Mouse (Mus musculus): ENCODE measurements at regions not wholly inside any gene's neighbourhood (a gene's known extent, or its start where the extent isn't known, plus 50 kb on each side); places are given as distances from the start of the nearest gene placed in this dataset.

DNA sequence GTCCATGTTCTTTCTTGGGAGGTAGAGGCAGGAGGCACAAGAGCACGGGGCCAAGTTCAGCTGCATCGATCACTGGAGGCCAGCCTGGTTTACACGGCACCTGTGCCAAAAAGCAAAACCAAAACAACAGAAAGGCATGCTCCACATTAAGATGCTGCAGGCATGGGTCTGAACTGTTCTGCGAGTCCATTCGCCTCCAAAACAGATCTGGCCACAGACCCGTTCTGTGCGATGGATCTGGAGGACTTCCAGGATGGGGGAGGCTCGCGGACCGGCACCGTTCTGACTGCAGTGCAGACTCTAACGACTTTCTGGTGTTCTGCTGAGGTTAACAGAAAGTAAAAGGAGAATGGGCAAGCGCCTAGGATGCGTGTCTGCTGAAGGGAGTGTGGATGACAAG, 52.3 kb downstream of the A230072I06Rik start:
- no peaks in the 10 kb centered on the region for H3K27me3 ChIP-seq (replicated peaks; ENCODE audit: control insufficient read depth, insufficient read depth, low read length)
- peaks cover 57% of the 10 kb centered on the region for H3K4me1 ChIP-seq (replicated peaks; ENCODE audit: control insufficient read depth, insufficient read depth, low read length)
- no peak overlapping the region for H3K9ac ChIP-seq (replicated peaks; ENCODE audit: low read depth, low read length)
- no peak overlapping the region for H3K4me2 ChIP-seq (ENCODE audit: low read length)
- ATAC-seq, result no peak
- no peak overlapping the region for H3K27ac ChIP-seq (ENCODE audit: low read length)
- no peaks in the 10 kb centered on the region for H3K36me3 ChIP-seq (ENCODE audit: control insufficient read depth, insufficient read depth)
- H3K9me3 ChIP-seq (ENCODE audit: control insufficient read depth, low read length), result no peaks in the 10 kb centered on the region
- no peak overlapping the region for H3K4me3 ChIP-seq (replicated peaks; ENCODE audit: low read length)
- WGBS, result 31% methylated on average over 14 of the region's 14 CpGs

DNA sequence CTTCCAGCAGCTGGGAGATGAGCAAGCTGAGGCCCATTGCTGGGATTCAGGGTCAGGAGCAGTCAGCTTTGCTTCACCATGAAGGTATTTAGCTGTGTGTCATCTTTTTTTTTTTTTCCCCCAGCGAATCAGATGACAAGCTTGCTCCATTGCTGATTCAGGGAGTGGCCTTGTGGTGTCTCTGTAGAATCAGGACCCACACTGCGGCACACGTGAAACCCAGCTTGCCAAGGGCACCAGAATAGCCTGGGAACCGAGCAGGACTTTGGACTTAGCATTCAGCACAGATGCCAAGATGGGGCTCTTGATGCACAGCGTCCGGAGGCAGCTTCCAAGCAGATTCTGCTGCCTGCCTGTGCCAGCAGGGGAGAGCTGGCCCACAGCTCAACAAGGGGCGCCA, 53.0 kb downstream of the A230072I06Rik start:
- H3K4me3 ChIP-seq (replicated peaks; ENCODE audit: low read length), result no peak overlapping the region
- no peak overlapping the region for H3K4me2 ChIP-seq (ENCODE audit: low read length)
- H3K9ac ChIP-seq (replicated peaks; ENCODE audit: low read depth, low read length), result no peak overlapping the region
- ATAC-seq, result no peak
- H3K27me3 ChIP-seq (replicated peaks; ENCODE audit: control insufficient read depth, insufficient read depth, low read length), result no peaks in the 10 kb centered on the region; the same call in 1 of the 2 replicates
- WGBS, result 70% methylated on average over 7 of the region's 7 CpGs
- no peaks in the 10 kb centered on the region for H3K36me3 ChIP-seq (ENCODE audit: control insufficient read depth, insufficient read depth)
- H3K4me1 ChIP-seq (replicated peaks; ENCODE audit: control insufficient read depth, insufficient read depth, low read length), result peaks cover 55% of the 10 kb centered on the region
- no peaks in the 10 kb centered on the region for H3K9me3 ChIP-seq (ENCODE audit: control insufficient read depth, low read length)
- no peak overlapping the region for H3K27ac ChIP-seq (ENCODE audit: low read length)

GRCm38 (mm10) chr8:12334081-12334480, 55.5 kb downstream of the A230072I06Rik start:
- no peaks in the 10 kb centered on the region for H3K9me3 ChIP-seq (ENCODE audit: control insufficient read depth, low read length)
- H3K4me1 ChIP-seq (replicated peaks; ENCODE audit: control insufficient read depth, insufficient read depth, low read length), result peaks cover 39% of the 10 kb centered on the region
- 39% methylated on average over 5 of the region's 5 CpGs for WGBS
- H3K27me3 ChIP-seq (replicated peaks; ENCODE audit: control insufficient read depth, insufficient read depth, low read length), result no peaks in the 10 kb centered on the region; the same call in 1 of the 2 replicates
- H3K9ac ChIP-seq (replicated peaks; ENCODE audit: low read depth, low read length), result 0 out of 2 replicates have a peak overlapping the region, but pooled peaks have one; percentile 6
- no peak for ATAC-seq
- no peaks in the 10 kb centered on the region for H3K36me3 ChIP-seq (ENCODE audit: control insufficient read depth, insufficient read depth)
- H3K4me2 ChIP-seq (ENCODE audit: low read length), result no peak overlapping the region
- H3K4me3 ChIP-seq (replicated peaks; ENCODE audit: low read length), result no peak overlapping the region
- H3K27ac ChIP-seq (ENCODE audit: low read length), result no peak overlapping the region

DNA sequence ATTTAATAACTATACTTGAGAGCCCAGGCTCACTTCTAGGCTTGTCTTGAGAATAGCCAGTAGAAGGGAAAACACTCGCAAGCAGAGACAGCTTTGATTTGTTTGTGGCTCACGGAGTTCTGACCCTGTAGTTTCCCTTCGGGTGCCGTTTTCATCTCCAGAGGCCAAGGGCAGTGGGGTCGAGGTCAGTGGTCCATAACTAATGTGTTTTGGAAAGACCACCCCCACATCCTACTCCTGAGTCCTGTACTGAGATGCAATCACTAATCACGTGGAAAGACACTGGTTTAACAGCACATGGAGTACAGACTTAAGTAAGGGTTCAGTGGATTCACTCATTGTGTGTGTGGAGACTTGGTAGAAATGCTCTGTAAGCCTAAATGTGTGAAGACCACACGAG, 56.0 kb downstream of the A230072I06Rik start:
- Histone ChIP-seq H3K4me1 (replicated peaks; ENCODE audit: control insufficient read depth, insufficient read depth, low read length) (peaks cover 41% of the 10 kb centered on the region), H3K9me3 (ENCODE audit: control insufficient read depth, low read length) (no peaks in the 10 kb centered on the region), H3K36me3 (ENCODE audit: control insufficient read depth, insufficient read depth) (no peaks in the 10 kb centered on the region), H3K27me3 (replicated peaks; ENCODE audit: control insufficient read depth, insufficient read depth, low read length) (no peaks in the 10 kb centered on the region; the same call in 1 of the 2 replicates), H3K27ac (ENCODE audit: low read length) (no peak overlapping the region), H3K4me3 (replicated peaks; ENCODE audit: low read length) (no peak overlapping the region), H3K9ac (replicated peaks; ENCODE audit: low read depth, low read length) (no peak overlapping the region), H3K4me2 (ENCODE audit: low read length) (no peak overlapping the region)
- 58% methylated on average over 7 of the region's 7 CpGs for whole genome bisulfite sequencing
- ATAC-seq, result no peak

GRCm38 (mm10) chr8:12339149-12339924, 55.8 kb upstream of the Sox1 start:
- H3K9ac ChIP-seq (replicated peaks; ENCODE audit: low read depth, low read length), result no peak overlapping the region
- H3K4me3 ChIP-seq (replicated peaks; ENCODE audit: low read length), result no peak overlapping the region
- no peak overlapping the region for H3K4me2 ChIP-seq (ENCODE audit: low read length)
- H3K27me3 ChIP-seq (replicated peaks; ENCODE audit: control insufficient read depth, insufficient read depth, low read length), result peaks cover 2% of the 10 kb centered on the region; the same call in 1 of the 2 replicates
- peak; percentile 88 for ATAC-seq
- 9% methylated on average over 17 of the region's 17 CpGs for WGBS
- H3K4me1 ChIP-seq (replicated peaks; ENCODE audit: control insufficient read depth, insufficient read depth, low read length), result peaks cover 14% of the 10 kb centered on the region
- no peak overlapping the region for H3K27ac ChIP-seq (ENCODE audit: low read length)
- no peaks in the 10 kb centered on the region for H3K36me3 ChIP-seq (ENCODE audit: control insufficient read depth, insufficient read depth)
- H3K9me3 ChIP-seq (ENCODE audit: control insufficient read depth, low read length), result no peaks in the 10 kb centered on the region

DNA sequence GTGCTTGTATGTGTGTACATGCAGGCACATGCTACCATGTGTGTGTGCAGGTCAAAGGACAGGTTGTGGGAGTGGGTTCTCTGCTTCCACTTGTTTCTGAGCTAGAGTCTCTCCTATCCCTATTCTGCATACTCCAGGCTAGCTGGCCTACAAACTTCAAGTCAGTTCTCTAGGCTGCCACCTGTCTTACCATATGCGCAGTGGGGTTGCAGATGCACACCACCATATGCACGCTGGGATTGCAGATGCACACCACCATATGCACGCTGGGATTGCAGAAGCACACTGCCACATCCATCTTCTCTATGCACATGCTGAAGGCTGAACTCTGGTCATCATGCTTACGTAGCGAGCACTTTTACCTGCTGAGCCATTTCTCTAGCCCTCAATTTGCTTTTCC, 54.1 kb upstream of the Sox1 start:
- Histone ChIP-seq H3K36me3 (ENCODE audit: control insufficient read depth, insufficient read depth) (no peaks in the 10 kb centered on the region), H3K27me3 (replicated peaks; ENCODE audit: control insufficient read depth, insufficient read depth, low read length) (peaks cover 2% of the 10 kb centered on the region; the same call in 1 of the 2 replicates), H3K4me3 (replicated peaks; ENCODE audit: low read length) (no peak overlapping the region), H3K9ac (replicated peaks; ENCODE audit: low read depth, low read length) (no peak overlapping the region), H3K27ac (ENCODE audit: low read length) (no peak overlapping the region), H3K4me2 (ENCODE audit: low read length) (no peak overlapping the region), H3K4me1 (replicated peaks; ENCODE audit: control insufficient read depth, insufficient read depth, low read length) (peaks cover 11% of the 10 kb centered on the region), H3K9me3 (ENCODE audit: control insufficient read depth, low read length) (no peaks in the 10 kb centered on the region)
- WGBS, result 67% methylated on average over 5 of the region's 5 CpGs
- ATAC-seq, result 0 out of 2 replicates have a peak, but pooled peaks have one; percentile 16

Measured in forebrain, embryonic 16.5 days (tissue).